In genomic region chr4:54795246-54795645, GRCm38 (mm10) we compare ENCODE assay signal across 27 mouse cellular contexts.
A peak's percentile ranks its signal among the peaks of the same experiment; 100 is the strongest.
DNase-seq lines count a peak whose midpoint lies in the region; ATAC-seq lines count a peak whose summit lies in the region.
"Had no signal": no experiment of that assay in that cellular context is flagged by ENCODE, and none has a peak within 500 bp of the region (broad histone marks: within the 10 kb centered on the region; RNA-seq: fewer than 3 reads in every experiment).

No protein-coding gene starts in this region.

- no peaks in the 10 kb centered on the region for H3K36me3 ChIP-seq in forebrain, embryonic 14.5 days (ENCODE audit: control insufficient read depth, insufficient read depth, low read length)
- H3K36me3 ChIP-seq in forebrain, embryonic 10.5 days (replicated peaks): no peaks in the 10 kb centered on the region
- H3K36me3 ChIP-seq in neural tube, embryonic 15.5 days: no peaks in the 10 kb centered on the region
- no peaks in the 10 kb centered on the region for H3K36me3 ChIP-seq in embryonic facial prominence, embryonic 10.5 days (replicated peaks)
- no peaks in the 10 kb centered on the region for H3K36me3 ChIP-seq in kidney, embryonic 15.5 days
- H3K36me3 ChIP-seq: embryonic facial prominence, embryonic 13.5 days; heart, embryonic 10.5 days; limb, embryonic 13.5 days; liver, embryonic 12.5 days had no signal

- H3K27ac ChIP-seq in forebrain, embryonic 14.5 days (ENCODE audit: low read depth, low read length): no peak overlapping the region
- H3K27ac ChIP-seq in forebrain, embryonic 10.5 days: no peak overlapping the region
- no peak overlapping the region for H3K27ac ChIP-seq in neural tube, embryonic 15.5 days (replicated peaks)
- 0 out of 2 replicates have a peak overlapping the region, but pooled peaks have one; percentile 7 for H3K27ac ChIP-seq in embryonic facial prominence, embryonic 10.5 days (replicated peaks)
- H3K27ac ChIP-seq in kidney, embryonic 15.5 days: no peak overlapping the region
- H3K27ac ChIP-seq: embryonic facial prominence, embryonic 13.5 days; heart, embryonic 10.5 days; layer of hippocampus, adult 2 months; limb, embryonic 13.5 days; liver, embryonic 12.5 days had no signal

- H3K27me3 ChIP-seq in forebrain, embryonic 14.5 days (replicated peaks; ENCODE audit: control insufficient read depth, insufficient read depth, low read length): no peaks in the 10 kb centered on the region
- H3K27me3 ChIP-seq in forebrain, embryonic 10.5 days (ENCODE audit: poor library complexity, severe bottlenecking): no peaks in the 10 kb centered on the region
- no peaks in the 10 kb centered on the region for H3K27me3 ChIP-seq in neural tube, embryonic 15.5 days (replicated peaks)
- no peaks in the 10 kb centered on the region for H3K27me3 ChIP-seq in embryonic facial prominence, embryonic 10.5 days (replicated peaks; ENCODE audit: low read depth, poor library complexity, severe bottlenecking)
- no peaks in the 10 kb centered on the region for H3K27me3 ChIP-seq in kidney, embryonic 15.5 days
- H3K27me3 ChIP-seq: embryonic facial prominence, embryonic 13.5 days; limb, embryonic 13.5 days; liver, embryonic 12.5 days; Patski had no signal

- no peaks in the 10 kb centered on the region for H3K9me3 ChIP-seq in forebrain, embryonic 14.5 days (replicated peaks; ENCODE audit: control insufficient read depth, low read length)
- no peaks in the 10 kb centered on the region for H3K9me3 ChIP-seq in forebrain, embryonic 10.5 days
- H3K9me3 ChIP-seq in neural tube, embryonic 15.5 days (replicated peaks): no peaks in the 10 kb centered on the region
- no peaks in the 10 kb centered on the region for H3K9me3 ChIP-seq in embryonic facial prominence, embryonic 10.5 days
- H3K9me3 ChIP-seq in kidney, embryonic 15.5 days (replicated peaks): no peaks in the 10 kb centered on the region
- H3K9me3 ChIP-seq: embryonic facial prominence, embryonic 13.5 days; heart, embryonic 10.5 days; limb, embryonic 13.5 days; liver, embryonic 12.5 days had no signal

- H3K9ac ChIP-seq in forebrain, embryonic 14.5 days (ENCODE audit: low read length): no peak overlapping the region
- no peak overlapping the region for H3K9ac ChIP-seq in neural tube, embryonic 15.5 days (replicated peaks)
- H3K9ac ChIP-seq in kidney, embryonic 15.5 days: no peak overlapping the region
- H3K9ac ChIP-seq: embryonic facial prominence, embryonic 13.5 days; limb, embryonic 13.5 days; liver, embryonic 12.5 days had no signal

- 37% methylated on average over 3 of the region's 3 CpGs for whole genome bisulfite sequencing in forebrain, embryonic 14.5 days
- 50% methylated on average over 3 of the region's 3 CpGs for WGBS in forebrain, embryonic 10.5 days
- 26% methylated on average over 3 of the region's 3 CpGs for WGBS in neural tube, embryonic 15.5 days
- 35% methylated on average over 3 of the region's 3 CpGs for WGBS in embryonic facial prominence, embryonic 10.5 days
- 65% methylated on average over 3 of the region's 3 CpGs for WGBS in kidney, embryonic 15.5 days

- peaks cover 7% of the 10 kb centered on the region for H3K4me1 ChIP-seq in forebrain, embryonic 14.5 days (ENCODE audit: control insufficient read depth, insufficient read depth, low read length)
- H3K4me1 ChIP-seq in forebrain, embryonic 10.5 days: peaks cover 10% of the 10 kb centered on the region
- 0 out of 2 replicates have a peak, but pooled peaks cover 4% of the 10 kb centered on the region for H3K4me1 ChIP-seq in neural tube, embryonic 15.5 days
- H3K4me1 ChIP-seq in embryonic facial prominence, embryonic 10.5 days: peaks cover 17% of the 10 kb centered on the region
- H3K4me1 ChIP-seq in kidney, embryonic 15.5 days: no peaks in the 10 kb centered on the region
- H3K4me1 ChIP-seq: heart, embryonic 10.5 days; liver, embryonic 12.5 days had no signal

- H3K4me3 ChIP-seq in forebrain, embryonic 14.5 days (ENCODE audit: low read depth, low read length): no peak overlapping the region
- H3K4me3 ChIP-seq in forebrain, embryonic 10.5 days: no peak overlapping the region
- no peak overlapping the region for H3K4me3 ChIP-seq in neural tube, embryonic 15.5 days (replicated peaks)
- H3K4me3 ChIP-seq in embryonic facial prominence, embryonic 10.5 days: no peak overlapping the region
- H3K4me3 ChIP-seq in kidney, embryonic 15.5 days (replicated peaks): no peak overlapping the region
- H3K4me3 ChIP-seq: embryonic facial prominence, embryonic 13.5 days; erythroblast, embryonic 14.5 days; heart, embryonic 10.5 days; layer of hippocampus, adult 2 months; limb, embryonic 13.5 days; liver, embryonic 12.5 days had no signal

- no peak for DNase-seq in forebrain, embryonic 14.5 days (ENCODE audit: low spot score)
- no peak for DNase-seq in forebrain, embryonic 10.5 days (ENCODE audit: extremely low spot score, low spot score)
- DNase-seq in neural tube, embryonic 10.5 days (ENCODE audit: extremely low spot score, low spot score): peak; percentile 39
- peak; percentile 58 for DNase-seq in embryonic facial prominence, embryonic 10.5 days (ENCODE audit: low spot score)
- DNase-seq in mesoderm, embryonic 11.5 days (ENCODE audit: low read depth, low spot score): peak; percentile 54
- no peak for DNase-seq in cerebellum, postnatal 14 days
- DNase-seq: adrenal gland, postnatal 36 days; cerebellum, adult 11-12 months; cerebellum, postnatal 10 days; gastrocnemius, postnatal 10 days; kidney, adult 2 months; kidney, postnatal 14 days; layer of hippocampus, postnatal 36 days; lung, adult 18-20 months; lung, postnatal 10 days; right cerebral cortex, postnatal 14 days; spleen, adult 18-20 months had no signal

- H3K4me2 ChIP-seq in forebrain, embryonic 14.5 days (ENCODE audit: low read length): no peak overlapping the region
- no peak overlapping the region for H3K4me2 ChIP-seq in neural tube, embryonic 15.5 days
- H3K4me2 ChIP-seq in kidney, embryonic 15.5 days: no peak overlapping the region
- H3K4me2 ChIP-seq: embryonic facial prominence, embryonic 13.5 days; limb, embryonic 13.5 days; liver, embryonic 12.5 days had no signal

- peak; percentile 40; the same call in 1 of the 2 replicates for ATAC-seq in forebrain, embryonic 14.5 days
- no peak for ATAC-seq in neural tube, embryonic 15.5 days (ENCODE audit: low FRiP score)
- no peak for ATAC-seq in kidney, embryonic 15.5 days (replicated peaks; ENCODE audit: low FRiP score)
- ATAC-seq: inflammation-experienced regulatory T-cells, adult 6 months; liver, embryonic 12.5 days; Patski had no signal

Comparison
In these comparisons a context has a peak if more than half of its experiments do, and no peak if none do; other contexts are left out.
1. DNase-seq: peak in neural tube, embryonic 10.5 days (single experiment), embryonic facial prominence, embryonic 10.5 days (single experiment) and mesoderm, embryonic 11.5 days (single experiment); none in forebrain, embryonic 14.5 days (single experiment), forebrain, embryonic 10.5 days (single experiment) and cerebellum, postnatal 14 days (0 of 2).